Mouse (Mus musculus): ENCODE data around the gene Pttg1.

DNA sequence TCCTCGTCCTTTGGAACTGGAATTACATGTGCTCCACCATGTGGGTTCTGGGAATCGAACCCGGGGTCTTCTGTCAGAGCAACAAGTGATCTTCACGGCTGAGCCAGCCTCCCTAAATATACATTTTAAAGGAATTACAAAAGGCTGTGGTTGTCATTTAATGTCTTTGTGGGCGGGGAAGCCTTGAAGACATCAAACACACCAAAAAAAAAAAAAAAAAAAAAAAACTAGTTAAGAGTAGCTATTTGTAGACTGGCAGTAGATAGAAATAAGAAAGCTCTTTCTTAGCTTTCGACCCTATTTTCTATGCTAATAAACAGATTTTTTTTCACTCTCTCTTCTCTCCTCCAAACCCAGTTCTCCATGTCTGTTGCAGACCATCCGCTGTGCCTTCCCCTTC is 36.9 kb downstream of the Pttg1 start:
- TF ChIP-seq POLR2A (IDR thresholded peaks at IDR 0.05; ENCODE audit: borderline replicate concordance, extremely low read depth, insufficient read depth, insufficient read length, poor library complexity, severe bottlenecking) (no peak), CTCF (IDR thresholded peaks at IDR 0.05; ENCODE audit: borderline replicate concordance, extremely low read depth, insufficient read depth, insufficient read length) (no peak)
